Mouse (Mus musculus): ENCODE results near the gene Rhox3e. TPM values are rescaled to one million over a fixed set of nuclear protein-coding genes. Genes with fewer than 3 reads are reported as not detected.
"Not testable (repeated sequence)": the region's sequence is repeated elsewhere in the genome, so short reads cannot be mapped to it uniquely, and the experiment has no call there.

The Rhox3e gene
- polyA plus RNA-seq (2015; fragmentation: Nextera tagmentation; extraction: Ambion mirVana) = not detected in 2 replicates

GRCm38 (mm10) chrX:37541719-37542118 lies at the start of gene Rhox3e:
Gene Rhox3e, plus strand, starts transcription at chrX:37542019.
- not testable (repeated sequence) for ATAC-seq (ENCODE audit: low read depth); H3K27ac ChIP-seq; DNase-seq; H3K27me3 ChIP-seq; H3K9ac ChIP-seq; H3K36me3 ChIP-seq; H3K9me3 ChIP-seq (replicated peaks); H3K4me1 ChIP-seq (replicated peaks); H3K4me3 ChIP-seq (replicated peaks); H3K4me2 ChIP-seq
- no CpG with 5 or more reads among the region's 4 CpGs for WGBS (ENCODE audit: insufficient replicate concordance)

DNA sequence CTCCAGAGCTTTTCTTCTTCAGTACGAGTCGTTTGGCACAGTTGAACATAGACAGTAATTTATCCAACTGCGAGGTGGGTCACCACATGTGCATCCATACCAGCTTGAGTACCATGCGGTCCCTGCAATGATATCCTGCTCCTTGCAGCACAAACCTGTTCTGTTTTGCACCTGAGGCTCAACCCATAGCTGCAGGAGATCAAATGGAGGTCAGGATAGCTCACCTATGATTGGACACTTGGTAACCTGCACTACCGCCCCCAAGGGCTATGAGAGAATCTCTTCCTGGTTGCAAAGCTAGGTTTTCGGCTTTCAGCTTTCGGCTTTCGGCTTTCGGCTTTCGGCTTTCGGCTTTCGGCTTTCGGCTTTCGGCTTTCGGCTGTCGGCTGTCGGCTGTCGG lies 27.8 kb upstream of the Rhox3e start, which contains the start of gene Rhox4d:
TSS of gene Rhox4d (plus strand) at position 301 of the 400 bp plus-strand sequence.
- not testable (repeated sequence) for DNase-seq; H3K4me1 ChIP-seq (replicated peaks); H3K4me2 ChIP-seq; H3K9ac ChIP-seq; ATAC-seq (ENCODE audit: low read depth); H3K27ac ChIP-seq; H3K9me3 ChIP-seq (replicated peaks); H3K36me3 ChIP-seq; H3K4me3 ChIP-seq (replicated peaks); H3K27me3 ChIP-seq
- 84% methylated on average over 17 of the region's 18 CpGs for WGBS (ENCODE audit: insufficient replicate concordance)

- H3K27me3 ChIP-seq; H3K4me3 ChIP-seq (replicated peaks); H3K9me3 ChIP-seq (replicated peaks); DNase-seq; H3K4me1 ChIP-seq (replicated peaks); H3K9ac ChIP-seq; ATAC-seq (ENCODE audit: low read depth); H3K36me3 ChIP-seq; H3K4me2 ChIP-seq; H3K27ac ChIP-seq: not testable (repeated sequence)
- 76% methylated on average over 2 of the region's 8 CpGs for WGBS (ENCODE audit: insufficient replicate concordance)
These were observed 11.7 kb upstream of the Rhox3e start, which contains the start of gene Rhox2e for GRCm38 (mm10) chrX:37530152-37530551. Gene Rhox2e, plus strand, starts transcription at chrX:37530452.

- H3K27me3 ChIP-seq; ATAC-seq (ENCODE audit: low read depth); H3K4me2 ChIP-seq; H3K4me1 ChIP-seq (replicated peaks); H3K4me3 ChIP-seq (replicated peaks); DNase-seq; H3K9me3 ChIP-seq (replicated peaks); H3K36me3 ChIP-seq; H3K27ac ChIP-seq; H3K9ac ChIP-seq: not testable (repeated sequence)
- 83% methylated on average over 9 of the region's 18 CpGs for WGBS (ENCODE audit: insufficient replicate concordance)
These were observed 15.3 kb downstream of the Rhox3e start, which contains the start of gene Rhox4e for GRCm38 (mm10) chrX:37557112-37557511. Gene Rhox4e, plus strand, starts transcription at chrX:37557412.

DNA sequence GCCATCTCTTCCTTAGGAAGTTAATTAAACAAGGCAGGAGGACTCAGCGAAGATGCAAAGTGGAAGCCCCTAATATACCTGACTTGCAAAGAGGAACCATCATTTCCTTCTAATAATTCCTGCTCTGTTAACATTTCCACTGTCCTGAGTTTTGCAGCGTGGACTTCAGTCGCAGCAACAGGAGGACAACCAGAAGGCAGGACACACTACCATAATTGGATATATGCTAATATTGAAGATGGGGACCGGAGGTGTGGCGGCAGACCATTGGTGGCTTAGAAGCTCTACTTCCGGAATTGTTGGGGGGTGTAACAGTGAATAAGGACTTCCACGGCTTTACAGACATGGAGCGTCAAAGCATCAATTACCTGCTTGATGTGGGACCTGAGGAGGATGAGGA lies 29.3 kb downstream of the Rhox3e start, which contains the start of gene Rhox2f:
TSS of gene Rhox2f (plus strand) at position 301 of the 400 bp plus-strand sequence.
- not testable (repeated sequence) for ATAC-seq (ENCODE audit: low read depth); H3K9me3 ChIP-seq (replicated peaks); H3K27me3 ChIP-seq; H3K36me3 ChIP-seq; H3K4me2 ChIP-seq; H3K9ac ChIP-seq; H3K4me1 ChIP-seq (replicated peaks); DNase-seq; H3K4me3 ChIP-seq (replicated peaks); H3K27ac ChIP-seq
- WGBS (ENCODE audit: insufficient replicate concordance) = 70% methylated on average over 8 of the region's 8 CpGs

DNA sequence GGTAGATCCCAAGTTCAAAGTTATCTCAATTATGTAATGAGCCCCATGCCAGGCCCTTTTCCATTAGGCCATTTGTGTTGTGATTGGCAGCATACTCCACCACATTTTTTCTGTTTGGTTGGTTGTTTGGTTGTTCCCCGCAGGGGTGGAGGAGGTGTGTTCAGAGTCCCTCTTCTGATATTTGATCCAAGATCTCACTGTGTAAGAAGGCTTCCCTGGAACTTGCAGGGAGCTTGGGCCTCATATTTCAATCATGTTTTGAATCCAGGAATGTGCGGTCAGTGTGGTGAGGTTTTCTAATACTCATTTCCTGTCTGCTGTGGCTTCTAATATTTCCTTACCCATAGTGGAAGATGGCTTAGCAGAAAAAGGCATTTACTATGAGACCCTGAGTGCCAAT lies 30.8 kb downstream of the Rhox3e start:
- not testable (repeated sequence) for H3K36me3 ChIP-seq; ATAC-seq (ENCODE audit: low read depth); H3K9me3 ChIP-seq (replicated peaks); H3K9ac ChIP-seq; H3K27ac ChIP-seq; H3K4me3 ChIP-seq (replicated peaks); H3K4me2 ChIP-seq; H3K4me1 ChIP-seq (replicated peaks); DNase-seq; H3K27me3 ChIP-seq
- WGBS (ENCODE audit: insufficient replicate concordance) = 50% methylated on average over 2 of the region's 2 CpGs

DNA sequence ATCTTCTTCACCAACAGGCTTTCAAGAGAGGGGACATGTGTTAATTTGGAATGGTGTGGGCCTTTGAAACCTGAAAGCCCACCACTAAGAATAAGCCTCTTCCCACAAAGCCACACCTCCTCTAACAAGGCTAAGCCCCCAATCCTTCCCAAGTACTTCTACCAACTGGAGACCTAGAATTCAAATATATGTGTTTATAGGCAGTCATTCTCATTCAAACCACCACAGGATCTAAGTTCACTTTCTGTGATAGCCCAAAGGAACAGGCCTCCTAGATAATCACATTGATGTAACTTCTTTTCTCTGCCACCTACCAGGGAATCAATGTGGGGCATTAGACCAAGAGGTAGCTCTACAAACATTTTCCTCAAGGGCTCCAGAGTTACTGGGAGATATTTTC lies 38.9 kb downstream of the Rhox3e start, which contains the start of gene Rhox3f:
TSS of gene Rhox3f (plus strand) at position 301 of the 400 bp plus-strand sequence.
- H3K4me2 ChIP-seq; H3K9me3 ChIP-seq (replicated peaks); H3K4me1 ChIP-seq (replicated peaks); DNase-seq; H3K4me3 ChIP-seq (replicated peaks); H3K9ac ChIP-seq; ATAC-seq (ENCODE audit: low read depth); H3K36me3 ChIP-seq; H3K27me3 ChIP-seq; H3K27ac ChIP-seq: not testable (repeated sequence)

Other genes with a start within 250 kb of the Rhox3e start
- gene Rhox3a2, start 162.0 kb upstream of the Rhox3e start, polyA plus RNA-seq (2015; fragmentation: Nextera tagmentation; extraction: Ambion mirVana) = not detected in 2 replicates
- gene Rhox4a2, start 151.2 kb upstream of the Rhox3e start, polyA plus RNA-seq (2015; fragmentation: Nextera tagmentation; extraction: Ambion mirVana) = not detected in 2 replicates
- gene Rhox2b, start 130.0 kb upstream of the Rhox3e start, polyA plus RNA-seq (2015; fragmentation: Nextera tagmentation; extraction: Ambion mirVana) = not detected in 2 replicates
- not detected in 2 replicates for gene Rhox4b, start 109.5 kb upstream of the Rhox3e start, polyA plus RNA-seq (2015; fragmentation: Nextera tagmentation; extraction: Ambion mirVana)
- not detected in 2 replicates for gene Rhox2c, start 88.3 kb upstream of the Rhox3e start, polyA plus RNA-seq (2015; fragmentation: Nextera tagmentation; extraction: Ambion mirVana)
- gene Rhox3c, start 83.4 kb upstream of the Rhox3e start, polyA plus RNA-seq (2015; fragmentation: Nextera tagmentation; extraction: Ambion mirVana) = not detected in 2 replicates
- not detected in 2 replicates for gene Rhox4c, start 61.7 kb upstream of the Rhox3e start, polyA plus RNA-seq (2015; fragmentation: Nextera tagmentation; extraction: Ambion mirVana)
- gene Rhox2d, start 48.6 kb upstream of the Rhox3e start, polyA plus RNA-seq (2015; fragmentation: Nextera tagmentation; extraction: Ambion mirVana) = not detected in 2 replicates
- gene Rhox4d, start 27.7 kb upstream of the Rhox3e start, polyA plus RNA-seq (2015; fragmentation: Nextera tagmentation; extraction: Ambion mirVana) = not detected in 2 replicates
- not detected in 2 replicates for gene Rhox2e, start 11.6 kb upstream of the Rhox3e start, polyA plus RNA-seq (2015; fragmentation: Nextera tagmentation; extraction: Ambion mirVana)
- gene Rhox4e, start 15.4 kb downstream of the Rhox3e start, polyA plus RNA-seq (2015; fragmentation: Nextera tagmentation; extraction: Ambion mirVana) = not detected in 2 replicates
- not detected in 2 replicates for gene Rhox2f, start 29.4 kb downstream of the Rhox3e start, polyA plus RNA-seq (2015; fragmentation: Nextera tagmentation; extraction: Ambion mirVana)
- not detected in 2 replicates for gene Rhox3f, start 39.0 kb downstream of the Rhox3e start, polyA plus RNA-seq (2015; fragmentation: Nextera tagmentation; extraction: Ambion mirVana)
- gene Rhox4f, start 65.7 kb downstream of the Rhox3e start, polyA plus RNA-seq (2015; fragmentation: Nextera tagmentation; extraction: Ambion mirVana) = not detected in 2 replicates
- not detected in 2 replicates for gene Rhox3g, start 86.6 kb downstream of the Rhox3e start, polyA plus RNA-seq (2015; fragmentation: Nextera tagmentation; extraction: Ambion mirVana)
- not detected in 2 replicates for gene Rhox2g, start 101.5 kb downstream of the Rhox3e start, polyA plus RNA-seq (2015; fragmentation: Nextera tagmentation; extraction: Ambion mirVana)
- gene Rhox4g, start 109.3 kb downstream of the Rhox3e start, polyA plus RNA-seq (2015; fragmentation: Nextera tagmentation; extraction: Ambion mirVana) = not detected in 2 replicates
- gene Rhox3h, start 126.7 kb downstream of the Rhox3e start, polyA plus RNA-seq (2015; fragmentation: Nextera tagmentation; extraction: Ambion mirVana) = not detected in 2 replicates
- not detected in 2 replicates for gene Rhox2h, start 131.3 kb downstream of the Rhox3e start, polyA plus RNA-seq (2015; fragmentation: Nextera tagmentation; extraction: Ambion mirVana)